Mouse (Mus musculus): ENCODE results near the gene Agap1. TPM values are rescaled to one million over a fixed set of nuclear protein-coding genes. Genes with fewer than 3 reads are reported as not detected.

The Agap1 gene
- polyA plus RNA-seq, 1 experiment from 2014 or later, result 23.1 TPM

GRCm38 (mm10) chr1:89821822-89822221 is 367.2 kb downstream of the Agap1 start:
- WGBS, result 86% methylated on average over 4 of the region's 4 CpGs
- no peak overlapping the region for H3K27ac ChIP-seq
- ATAC-seq (ENCODE audit: insufficient number of reproducible peaks, insufficient read depth, low FRiP score, low TSS enrichment, low read depth), result no peak
- peaks cover 38% of the 10 kb centered on the region for H3K4me1 ChIP-seq (replicated peaks)
- H3K4me2 ChIP-seq, result no peak overlapping the region
- H3K36me3 ChIP-seq, result no peaks in the 10 kb centered on the region
- no peaks in the 10 kb centered on the region for H3K27me3 ChIP-seq
- H3K9me3 ChIP-seq, result no peaks in the 10 kb centered on the region
- no peak overlapping the region for H3K9ac ChIP-seq (replicated peaks)
- H3K4me3 ChIP-seq (replicated peaks), result no peak overlapping the region

- WGBS, result 57% methylated on average over 3 of the region's 3 CpGs
- H3K27me3 ChIP-seq, result no peaks in the 10 kb centered on the region
- no peak overlapping the region for H3K4me2 ChIP-seq
- ATAC-seq (ENCODE audit: insufficient number of reproducible peaks, insufficient read depth, low FRiP score, low TSS enrichment, low read depth), result no peak
- no peaks in the 10 kb centered on the region for H3K36me3 ChIP-seq
- no peak overlapping the region for H3K27ac ChIP-seq
- H3K4me3 ChIP-seq (replicated peaks), result no peak overlapping the region
- H3K4me1 ChIP-seq (replicated peaks), result peaks cover 32% of the 10 kb centered on the region
- no peak overlapping the region for H3K9ac ChIP-seq (replicated peaks)
- no peaks in the 10 kb centered on the region for H3K9me3 ChIP-seq
Observed at GRCm38 (mm10) chr1:89822431-89822830, 367.8 kb downstream of the Agap1 start.

- no peak overlapping the region for H3K27ac ChIP-seq
- H3K27me3 ChIP-seq, result no peaks in the 10 kb centered on the region
Observed at GRCm38 (mm10) chr1:89823036-89823435, 368.4 kb downstream of the Agap1 start.

GRCm38 (mm10) chr1:89827051-89827450 is 372.4 kb downstream of the Agap1 start:
- Histone ChIP-seq H3K4me2 (no peak overlapping the region), H3K4me1 (replicated peaks) (peaks cover 36% of the 10 kb centered on the region), H3K9ac (replicated peaks) (no peak overlapping the region), H3K9me3 (no peaks in the 10 kb centered on the region), H3K27me3 (no peaks in the 10 kb centered on the region), H3K4me3 (replicated peaks) (no peak overlapping the region), H3K27ac (no peak overlapping the region), H3K36me3 (no peaks in the 10 kb centered on the region; the same call in 1 of the 2 replicates)
- 71% methylated on average over 3 of the region's 3 CpGs for WGBS
- no peak for ATAC-seq (ENCODE audit: insufficient number of reproducible peaks, insufficient read depth, low FRiP score, low TSS enrichment, low read depth)

More at GRCm38 (mm10) chr1:89823036-89823435, 368.4 kb downstream of the Agap1 start:
- Histone ChIP-seq H3K36me3 (no peaks in the 10 kb centered on the region), H3K4me2 (no peak overlapping the region), H3K4me1 (replicated peaks) (peaks cover 30% of the 10 kb centered on the region), H3K4me3 (replicated peaks) (no peak overlapping the region), H3K9me3 (no peaks in the 10 kb centered on the region), H3K9ac (replicated peaks) (no peak overlapping the region)
- 84% methylated on average over 7 of the region's 7 CpGs for WGBS
- no peak for ATAC-seq (ENCODE audit: insufficient number of reproducible peaks, insufficient read depth, low FRiP score, low TSS enrichment, low read depth)

- H3K27me3 ChIP-seq, result no peaks in the 10 kb centered on the region
- H3K9ac ChIP-seq (replicated peaks), result no peak overlapping the region
- H3K27ac ChIP-seq, result no peak overlapping the region
- peaks cover 6% of the 10 kb centered on the region; the same call in 1 of the 2 replicates for H3K36me3 ChIP-seq
- ATAC-seq (ENCODE audit: insufficient number of reproducible peaks, insufficient read depth, low FRiP score, low TSS enrichment, low read depth), result no peak
- H3K9me3 ChIP-seq, result no peaks in the 10 kb centered on the region
- no peak overlapping the region for H3K4me3 ChIP-seq (replicated peaks)
- H3K4me2 ChIP-seq, result no peak overlapping the region
- 24% methylated on average over 1 of the region's 1 CpGs for WGBS
- H3K4me1 ChIP-seq (replicated peaks), result peaks cover 6% of the 10 kb centered on the region; the same call in 1 of the 2 replicates
Observed at GRCm38 (mm10) chr1:89831095-89831494, 376.5 kb downstream of the Agap1 start.

- ATAC-seq (ENCODE audit: insufficient number of reproducible peaks, insufficient read depth, low FRiP score, low TSS enrichment, low read depth), result no peak
- no peak overlapping the region for H3K9ac ChIP-seq (replicated peaks)
- no peak overlapping the region for H3K4me2 ChIP-seq
- H3K36me3 ChIP-seq, result peaks cover 32% of the 10 kb centered on the region
- peaks cover 41% of the 10 kb centered on the region for H3K4me1 ChIP-seq (replicated peaks)
- 66% methylated on average over 9 of the region's 9 CpGs for whole genome bisulfite sequencing
- no peak overlapping the region for H3K4me3 ChIP-seq (replicated peaks)
- peaks cover 6% of the 10 kb centered on the region; the same call in 1 of the 2 replicates for H3K9me3 ChIP-seq
- H3K27me3 ChIP-seq, result peaks cover 22% of the 10 kb centered on the region
- H3K27ac ChIP-seq, result no peak overlapping the region
Observed at GRCm38 (mm10) chr1:89844064-89844463, 389.5 kb downstream of the Agap1 start.

- Histone ChIP-seq H3K9ac (replicated peaks) (no peak overlapping the region), H3K36me3 (peaks cover 23% of the 10 kb centered on the region), H3K4me2 (no peak overlapping the region), H3K9me3 (peaks cover 6% of the 10 kb centered on the region; the same call in 1 of the 2 replicates), H3K27ac (no peak overlapping the region; the same call in 1 of the 2 replicates), H3K4me3 (replicated peaks) (no peak overlapping the region), H3K4me1 (replicated peaks) (peaks cover 51% of the 10 kb centered on the region), H3K27me3 (peaks cover 31% of the 10 kb centered on the region)
- 65% methylated on average over 4 of the region's 4 CpGs for WGBS
- ATAC-seq (ENCODE audit: insufficient number of reproducible peaks, insufficient read depth, low FRiP score, low TSS enrichment, low read depth), result no peak
Observed at GRCm38 (mm10) chr1:89845487-89845886, 390.9 kb downstream of the Agap1 start.

- WGBS, result 13% methylated on average over 9 of the region's 9 CpGs
- H3K36me3 ChIP-seq, result peaks cover 17% of the 10 kb centered on the region
- no peak overlapping the region for H3K9ac ChIP-seq (replicated peaks)
- H3K27me3 ChIP-seq, result peaks cover 31% of the 10 kb centered on the region
- H3K9me3 ChIP-seq, result peaks cover 6% of the 10 kb centered on the region; the same call in 1 of the 2 replicates
- H3K4me3 ChIP-seq (replicated peaks), result no peak overlapping the region
- H3K4me1 ChIP-seq (replicated peaks), result peaks cover 51% of the 10 kb centered on the region
- no peak overlapping the region for H3K4me2 ChIP-seq
- H3K27ac ChIP-seq, result no peak overlapping the region; the same call in 1 of the 2 replicates
- no peak for ATAC-seq (ENCODE audit: insufficient number of reproducible peaks, insufficient read depth, low FRiP score, low TSS enrichment, low read depth)
Observed at GRCm38 (mm10) chr1:89846148-89846547, 391.5 kb downstream of the Agap1 start.

GRCm38 (mm10) chr1:89848356-89849039 is 393.9 kb downstream of the Agap1 start:
- Histone ChIP-seq H3K4me1 (replicated peaks) (peaks cover 51% of the 10 kb centered on the region), H3K4me3 (replicated peaks) (peak overlapping the region; percentile 13; the same call in 1 of the 2 replicates)
- 24% methylated on average over 17 of the region's 17 CpGs for WGBS

GRCm38 (mm10) chr1:89849151-89849860 is 394.7 kb downstream of the Agap1 start:
- no peak overlapping the region for H3K27ac ChIP-seq
- H3K9ac ChIP-seq (replicated peaks), result no peak overlapping the region
- 17% methylated on average over 23 of the region's 23 CpGs for WGBS
- H3K4me3 ChIP-seq (replicated peaks), result peak overlapping the region; percentile 13; the same call in 1 of the 2 replicates
- peak overlapping the region; percentile 46 for H3K4me2 ChIP-seq
- no peaks in the 10 kb centered on the region for H3K9me3 ChIP-seq
- no peak for ATAC-seq (ENCODE audit: insufficient number of reproducible peaks, insufficient read depth, low FRiP score, low TSS enrichment, low read depth)
- peaks cover 31% of the 10 kb centered on the region for H3K27me3 ChIP-seq
- H3K36me3 ChIP-seq, result no peaks in the 10 kb centered on the region
- H3K4me1 ChIP-seq (replicated peaks), result peaks cover 51% of the 10 kb centered on the region

More at GRCm38 (mm10) chr1:89848356-89849039, 393.9 kb downstream of the Agap1 start:
- Histone ChIP-seq H3K9me3 (no peaks in the 10 kb centered on the region), H3K27me3 (peaks cover 31% of the 10 kb centered on the region), H3K27ac (no peak overlapping the region), H3K9ac (replicated peaks) (no peak overlapping the region), H3K36me3 (no peaks in the 10 kb centered on the region; the same call in 1 of the 2 replicates), H3K4me2 (peak overlapping the region; percentile 46)
- no peak for ATAC-seq (ENCODE audit: insufficient number of reproducible peaks, insufficient read depth, low FRiP score, low TSS enrichment, low read depth)

- H3K27me3 ChIP-seq, result peaks cover 31% of the 10 kb centered on the region
- H3K36me3 ChIP-seq, result no peaks in the 10 kb centered on the region
- WGBS, result 60% methylated on average over 7 of the region's 7 CpGs
- H3K4me2 ChIP-seq, result peak overlapping the region; percentile 46; the same call in 1 of the 2 replicates
- H3K9ac ChIP-seq (replicated peaks), result no peak overlapping the region
- H3K4me1 ChIP-seq (replicated peaks), result peaks cover 51% of the 10 kb centered on the region
- H3K27ac ChIP-seq, result no peak overlapping the region
- no peak for ATAC-seq (ENCODE audit: insufficient number of reproducible peaks, insufficient read depth, low FRiP score, low TSS enrichment, low read depth)
- H3K9me3 ChIP-seq, result no peaks in the 10 kb centered on the region
- no peak overlapping the region for H3K4me3 ChIP-seq (replicated peaks)
Observed at GRCm38 (mm10) chr1:89849861-89850230, 395.2 kb downstream of the Agap1 start.
